Mouse (Mus musculus): Measurements from ENCODE around the gene Diaph2.

DNA sequence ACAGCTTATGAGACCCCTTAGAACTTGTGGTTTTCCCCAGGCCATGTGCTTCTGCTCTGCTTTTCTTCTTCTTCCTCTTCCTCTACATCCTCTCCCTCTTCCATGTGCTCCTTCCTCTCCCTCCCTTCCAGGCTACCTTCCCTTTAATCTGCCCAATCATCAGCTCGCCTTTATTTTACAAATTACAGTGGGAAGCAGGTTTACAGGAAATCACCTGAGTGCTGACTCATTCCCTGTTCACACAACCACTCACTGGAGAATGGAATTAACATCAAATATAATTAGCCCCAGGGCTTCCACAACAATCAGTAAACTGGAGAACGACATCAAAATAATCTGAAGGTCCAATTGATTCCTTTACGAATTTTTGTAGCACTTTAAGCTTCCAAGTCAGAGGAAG, 3.6 kb upstream of the Diaph2 start:
- TF ChIP-seq CTCF (IDR thresholded peaks at IDR 0.05; ENCODE audit: low read depth), result no peak
- TF ChIP-seq EP300 (optimal IDR thresholded peaks at IDR 0.05), result no peak
